Comparison of ENCODE assay signal across 8 mouse cellular contexts in the genomic region with DNA sequence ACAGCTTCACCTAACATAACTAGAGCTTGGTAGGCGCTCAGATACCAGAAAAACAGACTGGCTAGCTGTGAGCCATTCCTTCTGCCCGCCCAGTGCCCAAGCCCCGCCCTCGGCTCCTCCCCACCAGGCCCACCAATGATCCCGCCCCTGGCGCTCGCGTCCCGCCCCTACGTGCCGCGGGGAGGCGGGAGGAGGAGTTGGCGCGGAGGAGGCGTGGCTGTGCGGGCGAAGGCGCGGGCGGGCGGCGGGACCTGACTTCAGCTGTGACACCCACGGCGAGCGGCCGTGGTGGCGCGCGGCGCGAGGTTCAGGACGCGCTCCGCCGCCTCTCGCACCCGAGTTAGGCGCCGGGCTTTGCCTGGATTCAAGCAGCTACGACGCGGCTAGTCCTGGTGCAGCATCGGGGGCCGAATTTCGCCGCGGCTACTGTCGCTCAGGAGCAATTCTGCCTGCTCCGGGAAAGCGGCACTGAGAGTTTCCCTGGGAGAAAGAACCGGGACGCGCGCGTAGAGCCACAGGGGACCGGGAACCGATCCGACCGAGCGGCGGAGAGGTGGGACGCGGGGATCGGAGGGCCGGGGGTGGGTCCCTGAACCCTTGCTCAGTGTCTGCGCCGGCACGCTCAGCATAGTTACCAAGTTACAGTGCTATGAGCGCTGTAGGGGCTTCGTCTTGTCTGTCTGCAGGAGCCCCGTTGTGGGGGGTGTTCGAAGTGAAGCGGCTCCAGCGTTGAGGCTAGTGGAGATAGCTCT. TPM values are rescaled to one million over a fixed set of nuclear protein-coding genes. Genes with fewer than 3 reads are reported as not detected.
A peak's percentile ranks its signal among the peaks of the same experiment; 100 is the strongest.
DNase-seq lines count a peak whose midpoint lies in the region; ATAC-seq lines count a peak whose summit lies in the region.

A gene (plus strand): TSS at position 204 of the 752 bp plus-strand sequence.

- ATAC-seq in hindbrain, embryonic 15.5 days (ENCODE audit: low FRiP score, low read depth) = peak; percentile 98

- H3K9ac ChIP-seq in hindbrain, embryonic 15.5 days = peak within 1 kb of the TSS; percentile 59

- no peaks in the 10 kb centered on the region for H3K36me3 ChIP-seq in hindbrain, embryonic 15.5 days

- H3K4me2 ChIP-seq in hindbrain, embryonic 15.5 days = peak within 1 kb of the TSS; percentile 76

- peak; percentile 84 for DNase-seq in R1 (ENCODE audit: low read depth, low spot score)
- DNase-seq in cerebellum, postnatal 25 days = peak; percentile 97 to 98
- DNase-seq in frontal cortex, postnatal 36 days (ENCODE audit: low spot score in 2 of 2) = peak; percentile 94 to 95
- DNase-seq in left cerebral cortex, adult 11 months (ENCODE audit: low spot score) = peak; percentile 90
- DNase-seq in lung, postnatal 4 days = peak; percentile 97 to 98
- DNase-seq in retina, postnatal 7 days (ENCODE audit: low read depth, low spot score) = peak; percentile 87
- peak; percentile 96 for DNase-seq in urinary bladder, adult 2 months (ENCODE audit: low spot score)

- peaks cover 48% of the 10 kb centered on the region for H3K4me1 ChIP-seq in hindbrain, embryonic 15.5 days (replicated peaks)

- no peaks in the 10 kb centered on the region for H3K27me3 ChIP-seq in hindbrain, embryonic 15.5 days

- peak within 1 kb of the TSS; percentile 70 for H3K27ac ChIP-seq in hindbrain, embryonic 15.5 days (replicated peaks)

- H3K9me3 ChIP-seq in hindbrain, embryonic 15.5 days = no peaks in the 10 kb centered on the region

- peak within 1 kb of the TSS; percentile 67 for H3K4me3 ChIP-seq in hindbrain, embryonic 15.5 days

- under 1% methylated on average over 75 of the region's 75 CpGs for WGBS in hindbrain, embryonic 15.5 days

RNA-seq across cellular contexts. Expression of the gene that starts here (rescaled TPM):
- 11.0 and 12.0 TPM in 2 replicates for polyA plus RNA-seq in hindbrain, embryonic 15.5 days (2015; fragmentation: Nextera tagmentation; extraction: Ambion mirVana)
- polyA plus RNA-seq in urinary bladder, adult 2 months (2012; rRNA removed) = 16.8 and 19.5 TPM in 2 replicates

Comparison
In these comparisons a context has a peak if more than half of its experiments do, and no peak if none do; other contexts are left out.
1. Peak in every context shown above with its lines: DNase-seq, ATAC-seq, H3K4me3 ChIP-seq and H3K27ac ChIP-seq.